Comparison of ENCODE assay signal across 11 mouse cellular contexts in genomic region chr15:94183663-94184375, GRCm38 (mm10).
"Had no signal": no experiment of that assay in that cellular context is flagged by ENCODE, and none has a peak within 500 bp of the region (broad histone marks: within the 10 kb centered on the region; RNA-seq: fewer than 3 reads in every experiment).

No protein-coding gene starts in this region.

- DNase-seq: gastrocnemius, adult 2 months; gastrocnemius, postnatal 10 days; gastrocnemius, postnatal 25 days; heart, adult 18-20 months; heart, postnatal 10 days; heart, postnatal 4 days; kidney, adult 18-20 months; kidney, adult 9 months; kidney, postnatal 14 days; kidney, postnatal 36 days; left cerebral cortex, postnatal 4 days had no signal
